Mouse (Mus musculus) gastrocnemius, postnatal 4 days (tissue): Measurements from ENCODE around the gene Supt4a. TPM values are rescaled to one million over a fixed set of nuclear protein-coding genes. Genes with fewer than 3 reads are reported as not detected.

Source experiments
- DNase-seq, 2 experiments: peaks; one replicate each; pipeline ENCODE4 v3.0.0; 2021 to 2022; ENCODE audit warnings: low spot score in 2 of 2, mixed read lengths in 2 of 2
- long read RNA-seq, 2 experiments: library from polyadenylated mRNA; stranded (forward); transcript quantifications; one replicate each; pipeline ENCODE4 v2.0.0; 2021
- total RNA-seq, 2 experiments: library from RNA; stranded (reverse); gene quantifications; 2 replicates each; pipeline ENCODE4 v1.2.3; 2021

The Supt4a gene
- total RNA-seq: 10 to 100 TPM; 52.1 to 55.5 TPM
- long read RNA-seq, experiment 1, transcript Supt4a-201 (5 exons, 706 nt): major isoform, 27 of 30 reads
- long read RNA-seq, experiment 1, partial matches to known transcripts: 0 of 30 reads
- long read RNA-seq, experiment 1, other reads (novel, unspliced or antisense): 1 of 30 reads
- long read RNA-seq, experiment 2, transcript Supt4a-201 (5 exons, 706 nt): major isoform, 25 of 28 reads
- long read RNA-seq, experiment 2, partial matches to known transcripts: 0 of 28 reads
- long read RNA-seq, experiment 2, other reads (novel, unspliced or antisense): 2 of 28 reads

DNA sequence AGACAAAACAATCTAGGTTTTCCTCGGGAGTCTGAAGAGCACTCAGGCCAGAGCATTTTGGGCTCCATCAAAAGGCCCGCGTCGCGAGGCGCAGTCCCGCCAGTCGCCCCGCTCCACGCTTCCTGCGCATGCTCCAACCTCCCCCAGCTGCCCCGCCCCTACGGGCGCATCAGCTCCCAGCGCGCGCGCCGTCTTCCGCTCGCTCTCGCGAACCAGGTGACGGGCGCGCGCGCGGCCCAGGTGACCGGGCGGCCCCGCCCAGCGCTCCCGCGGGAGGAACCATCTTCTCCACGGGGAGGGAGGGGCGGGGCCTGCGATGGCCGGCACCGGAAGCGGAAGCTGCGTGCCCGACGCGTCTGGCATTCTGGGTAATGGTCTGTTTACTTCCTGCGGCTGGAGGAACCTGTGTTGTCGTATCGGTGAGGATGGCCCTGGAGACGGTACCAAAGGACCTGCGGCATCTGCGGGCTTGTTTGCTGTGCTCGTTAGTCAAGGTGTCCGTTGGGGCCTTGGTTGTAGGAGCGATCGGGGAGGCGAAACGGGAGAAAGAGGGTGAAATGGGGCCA is at the start of gene Supt4a:
Gene Supt4a (plus strand): TSS at position 378 of the 566 bp plus-strand sequence.
- DNase-seq: peak; percentile 93 to 96

GRCm38 (mm10) chr11:87688478-87689203 is 48.7 kb upstream of the Supt4a start:
- DNase-seq: no peak

DNA sequence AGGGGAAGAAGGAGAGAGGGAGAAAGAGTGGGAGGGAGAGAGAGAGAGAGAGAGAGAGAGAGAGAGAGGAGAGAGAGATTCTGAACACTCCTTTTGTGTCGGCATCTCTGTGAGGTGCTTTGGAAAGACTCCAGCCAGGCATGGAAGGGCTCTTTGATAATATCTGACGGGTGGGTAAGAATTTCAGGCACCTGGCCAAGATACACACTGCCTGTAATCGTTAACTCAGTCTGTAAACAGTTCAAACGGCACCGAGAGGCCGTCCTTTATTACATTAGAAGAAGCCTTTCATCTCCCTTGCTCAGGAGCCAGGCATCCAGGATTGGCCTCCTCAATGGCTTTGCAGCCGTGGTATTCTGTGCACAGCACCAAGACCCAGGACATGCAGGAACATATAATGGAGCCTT is 47.9 kb upstream of the Supt4a start:
- DNase-seq: no peak

DNA sequence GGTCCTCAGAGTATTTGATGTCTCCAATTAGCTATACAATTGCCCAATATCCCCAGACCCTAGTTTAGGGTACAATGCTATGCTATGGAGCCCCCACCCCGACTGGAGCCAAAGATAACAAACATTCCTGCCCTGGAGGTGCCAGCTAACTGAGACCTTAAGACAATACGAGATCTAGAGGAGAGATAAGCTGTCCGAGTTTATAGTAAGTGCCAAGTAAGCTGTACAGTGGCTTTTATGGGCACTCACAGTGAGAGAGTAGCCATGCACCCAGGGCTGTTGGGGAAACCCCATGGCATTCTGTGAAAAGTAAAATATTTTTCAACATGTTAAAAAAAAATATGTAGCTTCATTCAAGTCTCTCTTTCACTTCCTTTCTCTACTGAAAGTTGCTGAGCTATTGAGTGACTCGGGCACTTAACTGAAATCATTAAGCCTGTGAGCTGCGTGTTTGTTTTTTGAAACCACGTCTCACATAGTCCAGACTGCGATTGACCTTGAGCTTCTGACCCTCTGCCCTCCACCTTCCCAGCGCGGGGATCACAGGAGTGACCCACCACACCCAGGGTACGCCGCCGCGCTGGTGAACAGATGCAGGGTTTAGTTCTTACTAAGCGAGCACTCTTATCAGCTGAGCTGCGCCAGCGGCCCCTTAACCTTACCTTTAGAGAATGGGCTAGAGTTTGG is 47.2 kb upstream of the Supt4a start:
- no peak for DNase-seq

DNA sequence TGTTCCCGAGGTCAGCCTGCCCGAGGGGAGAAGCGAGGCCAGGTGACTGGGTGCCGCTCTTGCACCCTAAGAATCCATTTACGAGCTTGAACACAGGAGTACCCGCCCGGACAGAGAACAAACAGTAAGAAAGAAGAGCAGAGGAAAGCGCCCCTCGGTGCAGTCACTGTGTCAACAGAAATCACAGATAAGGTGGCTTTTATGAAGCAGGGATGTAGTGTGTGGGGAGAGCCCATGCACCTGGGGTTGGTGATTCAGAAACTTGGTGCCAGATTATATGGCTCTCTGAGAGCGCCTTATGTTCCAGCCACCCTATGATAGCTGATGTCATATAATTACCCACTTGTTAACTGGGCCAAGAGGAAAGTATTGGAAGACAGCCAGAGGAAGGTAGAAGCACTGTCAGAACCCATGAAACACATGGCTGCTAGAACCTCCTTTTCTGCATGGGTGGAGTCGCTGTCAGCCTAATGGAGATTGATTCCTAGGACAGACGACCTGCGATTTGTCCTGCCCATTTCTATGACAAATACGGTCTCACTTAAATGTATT is 40.1 kb upstream of the Supt4a start:
- no peak for DNase-seq

DNA sequence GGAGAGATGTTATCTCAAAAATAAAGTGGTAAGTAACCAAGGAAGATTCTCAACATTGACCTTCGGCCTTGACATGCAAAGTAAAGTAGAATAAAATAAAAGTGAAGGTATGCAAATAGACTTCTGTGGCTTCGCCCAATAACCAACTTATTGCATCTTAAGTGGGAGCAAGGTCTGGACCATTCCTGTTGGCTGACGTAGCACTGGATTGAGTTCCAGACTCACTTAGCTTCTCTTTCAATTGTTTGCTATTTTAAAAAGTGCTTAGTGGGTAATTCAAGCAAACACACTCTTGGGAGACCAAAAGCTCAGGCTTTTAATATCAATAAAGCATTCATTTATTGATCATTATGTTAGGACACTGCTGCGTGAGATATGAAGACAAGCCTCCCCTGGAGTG is 39.2 kb upstream of the Supt4a start:
- no peak for DNase-seq

- DNase-seq: no peak
Measured at GRCm38 (mm10) chr11:87701108-87701507, 36.2 kb upstream of the Supt4a start.

DNA sequence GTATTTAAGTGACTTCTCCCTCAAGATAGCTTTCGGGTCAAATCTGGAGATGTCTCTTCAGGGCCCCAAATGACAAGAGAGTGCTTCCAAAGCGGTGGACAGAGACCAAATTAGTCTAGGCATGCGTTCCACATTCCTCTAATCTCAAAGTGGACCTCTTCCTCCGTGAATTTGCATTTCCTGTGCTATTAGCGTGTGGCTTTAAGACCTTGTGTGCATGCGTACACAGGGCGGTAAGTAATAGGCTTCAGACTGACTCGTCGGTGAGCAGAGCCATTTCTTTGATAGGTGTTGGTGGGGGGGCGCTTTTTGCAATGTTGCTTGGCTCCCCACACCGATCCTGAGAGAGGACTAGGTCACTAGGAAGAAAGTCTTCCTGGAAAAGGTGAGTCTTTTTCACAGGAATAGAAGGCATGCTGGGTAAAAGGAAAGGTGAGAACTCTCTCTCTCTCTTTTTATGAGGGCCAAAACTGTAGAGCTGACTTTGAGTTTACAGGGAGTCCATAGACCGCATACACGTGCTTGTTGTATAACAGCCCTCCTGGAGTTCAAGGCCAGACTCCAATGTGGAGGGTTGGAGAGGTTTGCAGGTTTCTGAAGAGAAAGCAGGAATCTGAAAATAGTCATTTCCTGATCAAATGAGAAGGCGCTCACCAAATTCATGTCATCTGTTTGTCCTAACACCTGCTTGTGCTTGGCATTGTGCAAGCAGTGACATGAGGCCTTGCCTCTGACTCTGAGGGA is 35.3 kb upstream of the Supt4a start:
- no peak for DNase-seq

- no peak for DNase-seq
Measured at GRCm38 (mm10) chr11:87703654-87704053, 33.7 kb upstream of the Supt4a start.

GRCm38 (mm10) chr11:87704289-87704688 is 33.1 kb upstream of the Supt4a start:
- DNase-seq: no peak

- DNase-seq: no peak
Measured at GRCm38 (mm10) chr11:87707570-87707969, 29.8 kb upstream of the Supt4a start.

GRCm38 (mm10) chr11:87708979-87709378 is 28.4 kb upstream of the Supt4a start:
- no peak for DNase-seq

- DNase-seq: no peak
Measured at GRCm38 (mm10) chr11:87709513-87710261, 27.7 kb upstream of the Supt4a start.

DNA sequence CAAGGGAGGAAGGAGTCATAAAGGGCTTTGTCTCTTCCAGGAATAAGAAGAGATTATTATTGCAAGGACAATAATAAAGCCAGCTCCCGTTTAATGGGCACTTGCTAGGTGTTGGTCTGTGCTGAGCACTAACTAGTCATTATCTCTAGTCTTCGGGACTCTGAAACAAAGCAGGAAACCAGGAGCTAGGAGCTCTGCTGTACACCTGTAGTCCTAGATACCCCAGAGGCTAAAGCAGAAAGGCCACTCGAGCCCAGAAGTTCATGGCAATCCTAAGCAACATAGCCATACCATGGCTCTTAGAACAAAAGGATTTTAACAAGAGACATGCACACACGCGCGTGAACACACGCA is 27.1 kb upstream of the Supt4a start:
- DNase-seq: no peak

- DNase-seq: no peak
Measured at GRCm38 (mm10) chr11:87712188-87712587, 25.2 kb upstream of the Supt4a start.

DNA sequence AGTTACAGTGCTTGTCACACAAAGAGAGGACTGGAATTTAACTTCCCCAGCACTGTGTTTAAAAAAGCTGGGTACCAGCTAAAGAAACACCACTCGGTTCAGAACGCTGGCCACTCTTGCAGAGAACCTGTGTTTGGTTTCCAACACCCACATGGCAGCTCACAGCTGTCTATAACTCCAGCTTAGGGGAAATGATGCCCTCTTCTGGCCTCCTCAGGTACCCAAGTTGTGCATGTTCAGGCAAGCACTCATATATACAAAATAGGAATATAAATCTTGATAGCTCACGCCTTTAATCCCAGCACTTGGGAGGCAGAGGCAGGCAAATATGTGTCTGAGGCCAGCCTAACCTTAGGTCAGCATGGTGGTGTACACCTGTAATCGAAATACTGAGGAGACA is 21.4 kb upstream of the Supt4a start:
- DNase-seq: no peak

DNA sequence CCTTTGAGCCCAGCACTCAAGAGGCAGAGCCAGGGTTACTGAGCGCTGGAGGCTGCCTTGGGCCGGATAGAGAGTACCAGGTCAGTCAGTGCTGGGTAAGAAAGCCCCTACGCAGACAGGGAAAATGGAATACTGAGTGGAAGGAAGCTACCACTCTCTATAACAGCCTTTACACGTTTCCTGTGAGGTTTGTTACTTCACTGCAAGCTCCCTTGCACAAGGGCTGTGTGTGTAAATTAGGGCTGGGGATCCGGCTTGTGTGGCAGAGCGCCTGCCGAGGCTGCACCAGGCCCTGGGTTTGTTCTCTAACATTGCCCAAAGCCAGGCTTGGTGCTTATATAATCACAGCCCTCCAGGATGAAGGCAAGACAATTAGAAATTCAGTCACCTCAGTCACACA is 17.8 kb upstream of the Supt4a start:
- no peak for DNase-seq

DNA sequence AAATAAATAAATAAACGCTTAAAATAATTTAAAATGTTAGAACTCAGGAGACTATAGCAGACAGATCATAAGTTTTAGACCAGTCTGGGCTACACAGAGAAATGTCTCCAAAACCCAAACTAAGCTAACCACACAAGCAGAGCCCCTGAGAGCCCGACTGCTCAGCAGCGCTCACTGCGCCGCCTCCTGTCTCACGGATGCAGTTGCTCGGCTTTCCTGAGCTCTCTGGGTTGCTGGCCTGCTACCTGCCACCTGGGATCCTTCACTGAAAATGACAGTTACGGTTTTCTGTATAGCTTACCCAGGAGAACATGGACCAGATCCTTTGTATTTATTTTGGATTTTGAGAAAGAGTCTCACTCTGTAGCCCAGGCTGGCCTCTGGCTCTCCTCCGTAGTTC is 17.0 kb upstream of the Supt4a start:
- DNase-seq: no peak

GRCm38 (mm10) chr11:87720839-87721238 is 16.5 kb upstream of the Supt4a start:
- no peak for DNase-seq

DNA sequence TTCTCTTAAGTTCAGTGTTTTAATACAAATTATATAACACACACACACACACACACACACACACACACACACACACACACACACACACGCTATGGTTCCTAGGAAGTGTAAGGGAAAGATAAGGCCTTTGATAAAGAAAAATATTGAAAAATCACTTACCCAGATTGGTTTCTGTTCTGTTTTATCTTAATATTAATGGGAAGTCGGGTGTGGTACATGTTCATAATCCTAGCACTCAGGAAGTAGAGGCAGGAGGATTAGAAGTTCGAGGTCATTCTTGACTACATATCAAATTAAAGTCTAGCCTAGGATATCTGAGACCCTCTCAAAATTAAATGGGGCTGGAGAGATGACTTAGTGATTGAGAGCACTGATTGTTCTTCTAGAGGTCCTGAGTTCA is 15.2 kb upstream of the Supt4a start:
- no peak for DNase-seq
